Mouse (Mus musculus): ENCODE results near the gene Klhl29.

- TF ChIP-seq MYOG (IDR thresholded peaks at IDR 0.05; ENCODE audit: control insufficient read depth in 1 of 3, insufficient read depth in 1 of 3, insufficient read length in 2 of 3, low read depth in 2 of 3), result no peak
- TF ChIP-seq MAX (IDR thresholded peaks at IDR 0.05; ENCODE audit: low read depth), result no peak
- no peak for TF ChIP-seq USF1 (IDR thresholded peaks at IDR 0.05; ENCODE audit: low read depth)
- no peak for TF ChIP-seq POLR2A (IDR thresholded peaks at IDR 0.05; ENCODE audit: insufficient read length, low read depth)
- no peak for TF ChIP-seq E2F4 (IDR thresholded peaks at IDR 0.05; ENCODE audit: insufficient read depth)
- TF ChIP-seq SRF (IDR thresholded peaks at IDR 0.05; ENCODE audit: control insufficient read depth, insufficient read length, low read depth), result no peak
- TF ChIP-seq CEBPB (IDR thresholded peaks at IDR 0.05; ENCODE audit: insufficient read depth, poor library complexity, severe bottlenecking), result no peak
- no peak for TF ChIP-seq POLR2AphosphoS2 (IDR thresholded peaks at IDR 0.05; ENCODE audit: insufficient read length, low read depth)
- no peak for TF ChIP-seq MYOD1 (IDR thresholded peaks at IDR 0.05; ENCODE audit: control insufficient read depth in 1 of 3, insufficient read length in 2 of 3, low read depth in 2 of 3)
- no peak for TF ChIP-seq REST (IDR thresholded peaks at IDR 0.05; ENCODE audit: insufficient read depth, insufficient read length)
Measured at GRCm38 (mm10) chr12:5253289-5254005, 122.0 kb downstream of the Klhl29 start.

Measured in myocyte (in vitro differentiated cells).